Mouse (Mus musculus): ENCODE results near the gene Rpl35a. TPM values are rescaled to one million over a fixed set of nuclear protein-coding genes. Genes with fewer than 3 reads are reported as not detected.

Rpl35a gene
- polyA plus RNA-seq, 2 experiments: 1,006 to 1,399 TPM

DNA sequence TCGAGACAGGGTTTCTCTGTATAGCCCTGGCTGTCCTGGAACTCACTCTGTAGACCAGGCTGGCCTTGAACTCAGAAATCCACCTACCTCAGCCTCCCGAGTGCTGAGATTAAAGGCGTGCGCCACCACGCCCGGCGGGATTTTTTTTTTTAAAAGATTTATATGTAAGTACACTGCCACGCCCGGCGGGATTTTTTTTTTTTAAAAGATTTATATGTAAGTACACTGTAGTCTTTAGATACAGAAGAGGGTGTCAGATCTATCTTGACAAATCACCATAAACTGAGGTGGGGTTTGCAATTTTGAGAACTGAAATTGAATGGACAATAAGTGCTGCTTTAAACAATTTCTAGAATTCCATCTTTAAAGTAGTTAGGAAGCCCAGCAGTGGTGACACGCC is 5.1 kb downstream of the Rpl35a start:
- no peak for DNase-seq (ENCODE audit: low spot score)
- H3K36me3 ChIP-seq (ENCODE audit: control insufficient read depth, insufficient read depth, low read length): peaks cover 34% of the 10 kb centered on the region
- no peak overlapping the region for H3K4me2 ChIP-seq (replicated peaks; ENCODE audit: low read depth, low read length, severe bottlenecking)
- H3K27me3 ChIP-seq (ENCODE audit: control insufficient read depth, insufficient read depth, low read length): no peaks in the 10 kb centered on the region
- no peak for TF ChIP-seq POLR2A (IDR thresholded peaks at IDR 0.05; ENCODE audit: borderline replicate concordance, extremely low read depth, insufficient read depth, insufficient read length)
- 0 out of 2 replicates have a peak overlapping the region, but pooled peaks have one; percentile 82 for H3K4me3 ChIP-seq (replicated peaks; ENCODE audit: low read length)
- 42% methylated on average over 11 of the region's 11 CpGs for WGBS
- no peaks in the 10 kb centered on the region for H3K9me3 ChIP-seq (ENCODE audit: control insufficient read depth, low read length)
- ATAC-seq (ENCODE audit: low FRiP score, low read depth): no peak
- H3K27ac ChIP-seq (replicated peaks; ENCODE audit: low read depth, low read length): peak overlapping the region; percentile 52; the same call in 1 of the 2 replicates
- H3K4me1 ChIP-seq (ENCODE audit: control insufficient read depth, insufficient read depth, low read length): peaks cover 15% of the 10 kb centered on the region; the same call in 1 of the 2 replicates
- peak overlapping the region; percentile 66; the same call in 1 of the 2 replicates for H3K9ac ChIP-seq (ENCODE audit: low read depth, low read length, severe bottlenecking)

DNA sequence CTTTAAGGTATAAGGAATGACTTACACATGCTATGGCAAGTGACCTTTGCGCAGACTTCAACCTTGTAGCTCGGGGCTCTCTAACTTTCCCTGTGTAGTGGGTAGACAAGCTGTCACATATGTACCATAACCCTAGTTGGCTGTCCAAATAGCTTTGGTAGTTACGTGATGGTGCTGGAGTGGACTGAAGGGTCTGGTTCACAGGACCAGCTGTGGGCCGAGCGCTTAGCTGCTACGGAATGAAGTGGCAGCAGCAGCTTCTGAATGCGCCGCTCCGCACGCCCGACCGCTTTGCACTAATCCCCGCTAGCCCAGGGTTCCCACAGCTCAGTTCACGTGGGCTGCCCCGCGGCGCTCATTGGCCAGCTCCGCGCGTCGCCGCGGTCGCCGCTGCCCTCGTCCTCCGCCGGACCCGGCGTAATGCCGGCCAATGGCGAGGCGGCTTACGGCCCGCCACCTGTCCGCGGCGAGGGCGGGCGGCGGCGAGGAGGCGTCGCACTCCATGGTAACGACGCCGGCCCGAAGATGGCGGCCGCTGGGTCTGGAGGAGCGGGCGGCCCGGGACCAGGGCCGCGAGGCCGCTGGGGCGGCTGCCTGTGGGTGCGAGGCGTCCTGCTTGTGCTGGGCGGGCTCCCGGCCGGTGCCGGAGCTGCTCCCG is 5.9 kb downstream of the Rpl35a start, which contains the start of gene Lmln:
Gene Lmln, plus strand, starts transcription at position 498 of the 658 bp plus-strand sequence.
- Histone ChIP-seq H3K4me2 (replicated peaks; ENCODE audit: low read depth, low read length, severe bottlenecking) (peak within 1 kb of the TSS; percentile 80), H3K27ac (replicated peaks; ENCODE audit: low read depth, low read length) (peak within 1 kb of the TSS; percentile 52), H3K4me1 (ENCODE audit: control insufficient read depth, insufficient read depth, low read length) (peaks cover 15% of the 10 kb centered on the region; the same call in 1 of the 2 replicates), H3K27me3 (ENCODE audit: control insufficient read depth, insufficient read depth, low read length) (no peaks in the 10 kb centered on the region), H3K4me3 (replicated peaks; ENCODE audit: low read length) (peak within 1 kb of the TSS; percentile 82), H3K36me3 (ENCODE audit: control insufficient read depth, insufficient read depth, low read length) (peaks cover 34% of the 10 kb centered on the region), H3K9ac (ENCODE audit: low read depth, low read length, severe bottlenecking) (peak within 1 kb of the TSS; percentile 66), H3K9me3 (ENCODE audit: control insufficient read depth, low read length) (no peaks in the 10 kb centered on the region)
- peak; percentile 95 for ATAC-seq (ENCODE audit: low FRiP score, low read depth)
- TF ChIP-seq POLR2A (IDR thresholded peaks at IDR 0.05; ENCODE audit: borderline replicate concordance, extremely low read depth, insufficient read depth, insufficient read length): no peak
- DNase-seq (ENCODE audit: low spot score): peak; percentile 91
- WGBS: 2% methylated on average over 33 of the region's 64 CpGs

DNA sequence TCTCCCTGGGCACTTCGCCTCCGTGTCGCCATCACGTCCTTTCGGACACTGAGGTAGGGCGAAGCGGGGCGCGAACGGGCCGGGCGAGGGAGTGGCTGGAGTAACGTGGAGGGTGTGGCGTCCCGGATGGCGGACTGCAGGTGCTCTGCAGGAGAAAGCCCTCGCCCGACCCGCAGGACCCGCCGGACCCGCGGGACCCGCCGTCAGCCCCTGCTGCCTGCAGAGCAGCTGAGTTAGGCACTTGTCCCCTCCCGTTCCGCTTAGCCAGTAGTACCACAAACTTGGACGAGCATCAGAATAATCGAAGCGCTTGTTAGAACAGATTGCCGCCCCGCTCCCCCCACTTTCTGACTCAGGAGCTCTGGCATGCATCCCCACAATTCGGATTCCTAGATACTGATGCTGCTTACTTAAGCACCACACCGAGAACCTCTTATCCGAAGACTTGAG is 6.5 kb downstream of the Rpl35a start:
- H3K9ac ChIP-seq (ENCODE audit: low read depth, low read length, severe bottlenecking): peak overlapping the region; percentile 66
- peak; percentile 52 for DNase-seq (ENCODE audit: low spot score)
- H3K27ac ChIP-seq (replicated peaks; ENCODE audit: low read depth, low read length): 0 out of 2 replicates have a peak overlapping the region, but pooled peaks have one; percentile 52
- peaks cover 13% of the 10 kb centered on the region; the same call in 1 of the 2 replicates for H3K4me1 ChIP-seq (ENCODE audit: control insufficient read depth, insufficient read depth, low read length)
- TF ChIP-seq POLR2A (IDR thresholded peaks at IDR 0.05; ENCODE audit: borderline replicate concordance, extremely low read depth, insufficient read depth, insufficient read length): no peak
- no peaks in the 10 kb centered on the region for H3K27me3 ChIP-seq (ENCODE audit: control insufficient read depth, insufficient read depth, low read length)
- ATAC-seq (ENCODE audit: low FRiP score, low read depth): peak; percentile 38
- H3K9me3 ChIP-seq (ENCODE audit: control insufficient read depth, low read length): no peaks in the 10 kb centered on the region
- H3K36me3 ChIP-seq (ENCODE audit: control insufficient read depth, insufficient read depth, low read length): peaks cover 34% of the 10 kb centered on the region
- H3K4me2 ChIP-seq (replicated peaks; ENCODE audit: low read depth, low read length, severe bottlenecking): peak overlapping the region; percentile 80
- peak overlapping the region; percentile 82 for H3K4me3 ChIP-seq (replicated peaks; ENCODE audit: low read length)
- under 1% methylated on average over 25 of the region's 35 CpGs for WGBS

DNA sequence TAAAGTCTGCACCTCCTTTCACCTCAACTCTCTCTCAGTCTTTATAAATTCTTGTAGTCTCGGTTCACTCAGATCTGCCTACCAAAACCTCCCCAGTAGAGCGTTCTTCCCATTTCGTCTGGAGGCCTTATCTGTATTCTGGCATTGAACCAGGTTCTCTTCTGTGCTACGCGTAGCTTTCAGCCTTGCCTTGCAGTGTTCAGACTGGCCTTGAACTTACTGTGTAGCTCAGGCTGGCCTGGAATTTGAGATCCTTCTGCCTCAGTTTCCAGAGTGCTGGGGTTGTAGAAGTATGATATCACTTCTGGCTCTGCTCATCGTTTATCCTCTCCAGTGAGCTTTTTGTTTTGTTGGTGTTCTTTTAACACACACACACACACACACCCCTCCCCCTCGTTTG is 7.0 kb downstream of the Rpl35a start:
- Histone ChIP-seq H3K27me3 (ENCODE audit: control insufficient read depth, insufficient read depth, low read length) (no peaks in the 10 kb centered on the region), H3K4me2 (replicated peaks; ENCODE audit: low read depth, low read length, severe bottlenecking) (peak overlapping the region; percentile 80), H3K9ac (ENCODE audit: low read depth, low read length, severe bottlenecking) (peak overlapping the region; percentile 66; the same call in 1 of the 2 replicates), H3K4me1 (ENCODE audit: control insufficient read depth, insufficient read depth, low read length) (peaks cover 7% of the 10 kb centered on the region; the same call in 1 of the 2 replicates), H3K27ac (replicated peaks; ENCODE audit: low read depth, low read length) (no peak overlapping the region), H3K36me3 (ENCODE audit: control insufficient read depth, insufficient read depth, low read length) (peaks cover 30% of the 10 kb centered on the region), H3K9me3 (ENCODE audit: control insufficient read depth, low read length) (no peaks in the 10 kb centered on the region), H3K4me3 (replicated peaks; ENCODE audit: low read length) (peak overlapping the region; percentile 82)
- no peak for ATAC-seq (ENCODE audit: low FRiP score, low read depth)
- TF ChIP-seq POLR2A (IDR thresholded peaks at IDR 0.05; ENCODE audit: borderline replicate concordance, extremely low read depth, insufficient read depth, insufficient read length): no peak
- no peak for DNase-seq (ENCODE audit: low spot score)
- 23% methylated on average over 7 of the region's 7 CpGs for WGBS

GRCm38 (mm10) chr16:33064636-33065035 is 8.4 kb downstream of the Rpl35a start:
- ATAC-seq (ENCODE audit: low FRiP score, low read depth): no peak
- no peak for DNase-seq (ENCODE audit: low spot score)
- no peaks in the 10 kb centered on the region for H3K9me3 ChIP-seq (ENCODE audit: control insufficient read depth, low read length)
- no peak overlapping the region for H3K4me3 ChIP-seq (replicated peaks; ENCODE audit: low read length)
- WGBS: 77% methylated on average over 9 of the region's 9 CpGs
- no peak overlapping the region for H3K27ac ChIP-seq (replicated peaks; ENCODE audit: low read depth, low read length)
- H3K4me1 ChIP-seq (ENCODE audit: control insufficient read depth, insufficient read depth, low read length): peaks cover 7% of the 10 kb centered on the region; the same call in 1 of the 2 replicates
- no peak overlapping the region for H3K4me2 ChIP-seq (replicated peaks; ENCODE audit: low read depth, low read length, severe bottlenecking)
- TF ChIP-seq POLR2A (IDR thresholded peaks at IDR 0.05; ENCODE audit: borderline replicate concordance, extremely low read depth, insufficient read depth, insufficient read length): no peak
- peaks cover 16% of the 10 kb centered on the region for H3K36me3 ChIP-seq (ENCODE audit: control insufficient read depth, insufficient read depth, low read length)
- H3K27me3 ChIP-seq (ENCODE audit: control insufficient read depth, insufficient read depth, low read length): no peaks in the 10 kb centered on the region
- H3K9ac ChIP-seq (ENCODE audit: low read depth, low read length, severe bottlenecking): no peak overlapping the region
